Mouse (Mus musculus) forebrain, embryonic 13.5 days (tissue): ENCODE measurements around the gene Zfp445. TPM values are rescaled to one million over a fixed set of nuclear protein-coding genes. Genes with fewer than 3 reads are reported as not detected.

Experiments used
- ATAC-seq: fragments of 200-750 bp; cut with Nextera tagmentation; 2 replicates; pipeline ENCODE4 v1.8.0; 2017
- H3K27ac ChIP-seq: fragments of 300-500 bp; sonication (generic); 2 replicates; pipeline ENCODE4 v1.5.1; 2015; ENCODE audit warnings: inconsistent platforms, mild to moderate bottlenecking, moderate library complexity
- H3K27me3 ChIP-seq: fragments of 300-500 bp; sonication (generic); 2 replicates; pipeline ENCODE4 v1.6.1; 2015; ENCODE audit warnings: mild to moderate bottlenecking, inconsistent platforms
- H3K36me3 ChIP-seq: fragments of 300-500 bp; sonication (generic); 2 replicates; pipeline ENCODE4 v1.6.1; 2015; ENCODE audit warnings: mild to moderate bottlenecking, inconsistent platforms; ENCODE audit not compliant: poor library complexity, severe bottlenecking
- H3K4me1 ChIP-seq: fragments of 300-500 bp; sonication (generic); 2 replicates; pipeline ENCODE4 v1.6.1; 2015; ENCODE audit warnings: inconsistent platforms
- H3K4me2 ChIP-seq: fragments of 300-500 bp; sonication (generic); 2 replicates; pipeline ENCODE4 v1.6.1; 2015; ENCODE audit warnings: inconsistent platforms, mild to moderate bottlenecking, moderate library complexity
- H3K4me3 ChIP-seq: fragments of 300-500 bp; sonication (generic); 2 replicates; pipeline ENCODE4 v1.5.1; 2015; ENCODE audit warnings: mild to moderate bottlenecking, inconsistent platforms
- H3K9ac ChIP-seq: fragments of 300-500 bp; sonication (generic); 2 replicates; pipeline ENCODE4 v1.6.1; 2015; ENCODE audit warnings: mild to moderate bottlenecking, inconsistent platforms
- H3K9me3 ChIP-seq: fragments of 300-500 bp; sonication (generic); replicated peaks from 2 replicates; pipeline ENCODE4 v1.6.1; 2016; ENCODE audit warnings: inconsistent platforms
- WGBS: fragments of 180-500 bp; shearing (Covaris S2); methylation state at CpG from one replicate; pipeline ENCODE4 v1.1.7; 2015; 5-methylcytosine and 5-hydroxymethylcytosine counted together
- polyA plus RNA-seq: library from polyadenylated mRNA; unstranded; fragments of >200 nt; fragmentation: Nextera tagmentation; extraction: Ambion mirVana; gene quantifications from 2 replicates; pipeline ENCODE4 v1.2.1, GENCODE M21; 2015

The Zfp445 gene
- polyA plus RNA-seq, result 80.5 and 95.8 TPM in 2 replicates

DNA sequence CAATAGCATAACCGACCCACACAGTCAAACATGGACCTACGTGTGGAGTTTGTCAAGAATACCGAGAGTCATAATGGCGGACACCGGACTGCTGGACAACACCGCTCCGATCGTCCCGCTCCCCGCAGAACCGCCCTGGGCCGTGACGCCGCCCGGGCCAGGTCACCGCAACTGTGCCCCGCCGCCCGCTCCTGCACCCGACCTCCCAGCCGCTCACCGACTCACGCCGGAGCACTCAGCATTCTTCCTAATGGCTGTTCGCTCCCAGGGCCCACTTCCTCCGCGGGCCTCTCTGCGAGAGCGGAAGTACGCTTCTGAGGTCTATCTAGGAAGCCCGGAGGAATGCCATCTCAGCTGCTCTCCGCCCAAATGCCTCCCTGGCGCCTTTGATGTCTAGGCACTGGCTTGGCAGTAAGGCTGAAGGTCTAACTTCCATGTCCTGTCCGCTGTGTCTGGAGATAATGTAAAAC lies at the start of gene Zfp445:
Gene Zfp445 (minus strand): TSS at position 310 of the 470 bp plus-strand sequence.
- peak; percentile 95 for ATAC-seq
- peak within 1 kb of the TSS; percentile 91 for H3K9ac ChIP-seq
- 0 out of 2 replicates have a peak within 1 kb of the TSS, but pooled peaks have one; percentile 44 for H3K27ac ChIP-seq
- H3K36me3 ChIP-seq, result peaks cover 21% of the 10 kb centered on the region
- H3K9me3 ChIP-seq, result no peaks in the 10 kb centered on the region
- peak within 1 kb of the TSS; percentile 91 for H3K4me3 ChIP-seq
- H3K4me2 ChIP-seq, result peak within 1 kb of the TSS; percentile 71
- peaks cover 21% of the 10 kb centered on the region for H3K4me1 ChIP-seq
- H3K27me3 ChIP-seq, result 0 out of 2 replicates have a peak, but pooled peaks cover 2% of the 10 kb centered on the region
- WGBS, result under 1% methylated on average over 30 of the region's 34 CpGs

DNA sequence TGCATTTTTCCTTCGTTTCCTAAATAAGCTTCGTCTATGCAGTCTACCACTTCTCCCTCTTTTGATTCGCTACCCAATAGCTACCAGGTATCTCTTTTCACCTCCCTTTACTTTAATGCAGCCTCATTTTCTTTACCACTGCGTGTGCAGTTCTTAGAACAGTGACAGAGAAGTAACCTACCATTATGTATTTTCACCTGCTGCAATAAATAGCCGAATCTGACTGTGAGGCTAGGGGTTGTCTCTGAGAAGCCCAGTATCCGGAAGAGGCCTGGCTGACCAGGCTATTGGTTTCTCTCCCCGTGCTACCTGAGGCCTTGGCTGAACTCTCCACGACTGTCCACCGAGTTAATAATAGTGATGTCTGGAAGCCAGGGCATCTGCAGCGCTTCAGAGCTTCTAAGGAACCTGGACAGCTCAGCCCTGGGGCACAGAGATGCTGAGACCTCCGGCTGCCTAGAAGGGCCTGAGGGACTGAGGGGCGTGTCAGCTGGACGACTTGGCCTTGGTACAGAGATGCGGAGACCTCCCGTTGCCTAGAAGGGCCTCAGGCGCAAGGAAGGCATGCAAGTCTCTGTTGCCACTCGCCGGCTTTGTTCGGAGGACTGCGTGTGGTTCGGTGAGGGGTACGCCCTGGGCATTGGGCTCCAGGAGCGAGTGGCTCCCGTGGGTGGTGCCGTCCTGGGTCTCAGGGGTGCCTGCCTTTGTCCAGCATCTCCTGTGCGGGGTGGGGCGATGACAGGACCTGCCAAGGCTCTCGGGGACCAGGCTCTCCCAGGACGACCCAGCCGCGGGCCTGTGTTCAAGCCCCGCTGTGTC lies 37.1 kb upstream of the Zfp445 start:
- peak; percentile 98 for ATAC-seq
- Histone ChIP-seq H3K36me3 (peaks cover 17% of the 10 kb centered on the region), H3K9ac (peak overlapping the region; percentile 75), H3K4me3 (peak overlapping the region; percentile 51), H3K4me2 (peak overlapping the region; percentile 69), H3K9me3 (no peaks in the 10 kb centered on the region), H3K27me3 (no peaks in the 10 kb centered on the region), H3K4me1 (peaks cover 14% of the 10 kb centered on the region; the same call in 1 of the 2 replicates), H3K27ac (0 out of 2 replicates have a peak overlapping the region, but pooled peaks have one; percentile 48)
- 12% methylated on average over 32 of the region's 32 CpGs for WGBS

DNA sequence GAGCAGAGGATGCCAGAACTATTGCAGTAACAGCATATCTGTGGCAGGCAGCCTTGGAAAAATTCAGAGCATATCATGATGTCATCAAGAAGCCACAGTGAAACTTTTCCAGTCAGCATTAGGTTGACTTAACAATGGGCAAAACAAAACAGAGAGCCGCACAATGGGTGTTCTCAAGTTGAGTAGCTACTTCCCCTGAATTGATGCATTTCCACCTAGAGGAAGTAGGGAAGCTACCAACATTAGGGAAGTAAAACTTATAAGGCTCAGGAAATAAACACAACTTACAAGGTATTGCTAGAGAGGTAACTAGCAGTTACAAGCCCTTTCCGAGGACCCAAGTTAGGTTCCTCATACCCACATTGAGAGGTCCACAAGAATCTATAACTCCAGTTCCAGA lies 35.2 kb upstream of the Zfp445 start:
- H3K27ac ChIP-seq, result no peak overlapping the region
- H3K36me3 ChIP-seq, result peaks cover 5% of the 10 kb centered on the region; the same call in 1 of the 2 replicates
- H3K4me1 ChIP-seq, result peaks cover 14% of the 10 kb centered on the region; the same call in 1 of the 2 replicates
- H3K27me3 ChIP-seq, result no peaks in the 10 kb centered on the region
- no peak overlapping the region for H3K9ac ChIP-seq
- H3K9me3 ChIP-seq, result 0 out of 2 replicates have a peak, but pooled peaks cover under 1% of the 10 kb centered on the region
- no peak overlapping the region for H3K4me3 ChIP-seq
- no peak overlapping the region for H3K4me2 ChIP-seq
- 96% methylated on average over 2 of the region's 2 CpGs for WGBS
- no peak for ATAC-seq

DNA sequence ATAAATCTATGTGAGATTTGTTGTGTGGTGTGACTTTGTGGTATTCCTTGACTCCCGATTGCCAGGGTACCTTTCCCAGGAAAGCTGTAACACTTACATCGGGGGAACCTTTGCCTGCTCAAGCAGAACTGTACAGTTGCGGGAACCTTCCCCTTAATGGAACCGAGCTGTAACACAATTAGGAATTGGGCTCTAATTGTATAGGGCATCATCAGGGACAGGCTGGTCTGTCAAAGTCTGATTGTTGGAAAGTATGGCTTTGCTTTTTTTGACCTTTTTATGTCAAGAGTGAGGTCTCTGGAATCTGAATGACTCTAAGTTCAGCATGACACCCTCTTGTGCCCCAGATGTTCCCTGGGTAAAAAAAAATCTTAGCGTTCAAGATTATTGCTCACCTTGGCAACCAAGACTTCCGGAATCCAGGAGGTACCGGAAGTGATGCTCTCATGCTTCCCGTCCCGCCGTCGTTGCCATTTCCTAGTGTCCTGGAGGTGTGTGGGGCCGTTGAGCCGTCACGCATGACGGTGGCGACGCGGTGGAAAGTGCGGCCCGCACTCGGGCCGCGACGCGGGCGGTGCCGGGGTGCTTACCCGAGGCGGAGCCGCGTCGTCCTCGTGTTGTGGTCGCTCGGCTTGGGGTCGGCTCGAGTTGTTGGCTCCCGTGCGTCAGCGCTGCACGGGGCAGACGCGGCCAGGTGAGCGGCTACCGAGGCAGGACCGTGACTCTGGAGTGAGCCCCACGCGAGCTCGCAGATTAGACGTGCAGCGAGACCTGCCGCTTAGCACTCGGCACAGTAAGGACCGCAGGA lies 20.8 kb upstream of the Zfp445 start:
- H3K36me3 ChIP-seq, result peaks cover 10% of the 10 kb centered on the region
- peak; percentile 95 for ATAC-seq
- H3K9me3 ChIP-seq, result no peaks in the 10 kb centered on the region
- H3K9ac ChIP-seq, result peak overlapping the region; percentile 77
- peak overlapping the region; percentile 88 for H3K4me2 ChIP-seq
- no peaks in the 10 kb centered on the region for H3K27me3 ChIP-seq
- no peak overlapping the region for H3K27ac ChIP-seq
- 6% methylated on average over 54 of the region's 54 CpGs for WGBS
- H3K4me1 ChIP-seq, result peaks cover 14% of the 10 kb centered on the region
- peak overlapping the region; percentile 53 for H3K4me3 ChIP-seq

DNA sequence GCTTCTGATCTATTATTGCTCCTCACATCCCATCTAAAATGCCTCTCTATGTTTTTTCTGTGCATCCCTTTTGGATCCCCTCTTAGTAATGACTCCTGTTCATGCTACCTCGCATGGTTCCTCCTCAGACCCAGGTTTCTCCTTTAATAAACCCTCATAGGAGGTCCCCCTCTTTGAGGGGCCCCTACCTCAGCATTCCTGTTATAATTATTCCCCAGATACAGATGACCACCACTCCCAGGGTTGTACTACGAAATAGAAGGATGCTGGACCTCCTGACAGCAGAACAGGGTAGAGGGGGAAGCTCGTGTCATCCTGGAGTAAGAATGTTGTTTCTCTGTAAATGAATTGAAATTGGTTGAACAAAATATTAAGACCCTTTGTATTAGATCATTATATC lies 19.6 kb upstream of the Zfp445 start, which contains the start of gene Zkscan7:
Gene Zkscan7 (plus strand): TSS at position 301 of the 400 bp plus-strand sequence.
- no peak for ATAC-seq
- no peak within 1 kb of the TSS for H3K27ac ChIP-seq

DNA sequence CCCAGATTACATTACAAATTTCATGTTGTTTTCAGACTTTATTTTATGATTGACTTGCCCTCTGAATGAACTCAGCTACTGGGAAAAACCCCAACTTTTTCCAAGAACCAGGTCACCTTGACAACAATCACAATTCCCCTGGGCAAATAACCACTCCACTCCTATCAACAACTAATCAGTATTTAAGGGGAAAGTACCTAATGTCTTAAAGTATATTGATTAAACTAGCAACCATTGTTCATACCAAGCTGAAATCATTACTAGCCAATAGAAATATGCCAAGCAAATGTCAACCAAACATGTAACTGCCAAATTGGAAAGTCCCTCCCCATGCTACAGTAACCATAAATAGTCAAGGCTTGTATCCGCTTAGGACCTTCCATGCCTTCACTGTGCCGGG lies 9.3 kb upstream of the Zfp445 start:
- no peak for ATAC-seq
- whole genome bisulfite sequencing, result 91% methylated on average over 2 of the region's 2 CpGs

More for the DNA sequence above, 19.6 kb upstream of the Zfp445 start, which contains the start of gene Zkscan7:
- no peaks in the 10 kb centered on the region for H3K9me3 ChIP-seq
- H3K4me3 ChIP-seq, result peak within 1 kb of the TSS; percentile 53
- peak within 1 kb of the TSS; percentile 88 for H3K4me2 ChIP-seq
- peaks cover 4% of the 10 kb centered on the region; the same call in 1 of the 2 replicates for H3K36me3 ChIP-seq
- H3K27me3 ChIP-seq, result no peaks in the 10 kb centered on the region
- peaks cover 14% of the 10 kb centered on the region for H3K4me1 ChIP-seq
- no peak within 1 kb of the TSS for H3K9ac ChIP-seq
- 91% methylated on average over 3 of the region's 3 CpGs for WGBS

DNA sequence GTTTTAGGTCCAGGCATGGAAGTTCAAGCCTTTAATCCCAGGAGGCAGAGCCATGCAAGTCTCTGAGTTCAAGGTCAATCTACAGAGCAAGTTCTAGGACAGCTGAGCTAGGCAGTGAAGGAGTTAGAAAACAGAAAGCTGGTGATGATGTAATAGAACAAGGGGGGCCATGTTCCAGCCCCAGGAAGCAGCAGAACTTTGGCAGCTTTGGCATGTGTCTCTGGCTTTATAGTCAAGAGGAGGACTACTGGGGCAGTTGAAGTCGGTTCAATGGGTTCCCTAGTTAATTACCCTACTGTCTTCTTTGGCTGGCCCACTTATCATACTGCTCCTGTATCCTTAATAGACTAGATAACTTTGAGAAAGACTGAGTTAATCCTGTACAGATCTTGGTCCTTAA lies 8.8 kb upstream of the Zfp445 start:
- no peaks in the 10 kb centered on the region for H3K27me3 ChIP-seq
- H3K36me3 ChIP-seq, result no peaks in the 10 kb centered on the region
- no peak for ATAC-seq
- no peak overlapping the region for H3K27ac ChIP-seq
- no peaks in the 10 kb centered on the region for H3K9me3 ChIP-seq
- WGBS, result 77% methylated on average over 1 of the region's 1 CpGs
- H3K4me1 ChIP-seq, result no peaks in the 10 kb centered on the region
- H3K9ac ChIP-seq, result no peak overlapping the region
- no peak overlapping the region for H3K4me3 ChIP-seq
- no peak overlapping the region for H3K4me2 ChIP-seq

More for the DNA sequence above, 9.3 kb upstream of the Zfp445 start:
- H3K9ac ChIP-seq, result no peak overlapping the region
- no peaks in the 10 kb centered on the region for H3K27me3 ChIP-seq
- H3K36me3 ChIP-seq, result no peaks in the 10 kb centered on the region
- H3K4me1 ChIP-seq, result no peaks in the 10 kb centered on the region
- H3K27ac ChIP-seq, result no peak overlapping the region
- no peaks in the 10 kb centered on the region for H3K9me3 ChIP-seq
- no peak overlapping the region for H3K4me2 ChIP-seq
- H3K4me3 ChIP-seq, result no peak overlapping the region

GRCm38 (mm10) chr9:122872595-122872994 lies 6.8 kb upstream of the Zfp445 start:
- no peaks in the 10 kb centered on the region for H3K9me3 ChIP-seq
- no peaks in the 10 kb centered on the region for H3K4me1 ChIP-seq
- H3K4me3 ChIP-seq, result no peak overlapping the region
- 78% methylated on average over 4 of the region's 4 CpGs for WGBS
- no peak overlapping the region for H3K9ac ChIP-seq
- no peaks in the 10 kb centered on the region for H3K36me3 ChIP-seq
- no peak overlapping the region for H3K4me2 ChIP-seq
- H3K27me3 ChIP-seq, result no peaks in the 10 kb centered on the region
- no peak overlapping the region for H3K27ac ChIP-seq
- no peak for ATAC-seq

DNA sequence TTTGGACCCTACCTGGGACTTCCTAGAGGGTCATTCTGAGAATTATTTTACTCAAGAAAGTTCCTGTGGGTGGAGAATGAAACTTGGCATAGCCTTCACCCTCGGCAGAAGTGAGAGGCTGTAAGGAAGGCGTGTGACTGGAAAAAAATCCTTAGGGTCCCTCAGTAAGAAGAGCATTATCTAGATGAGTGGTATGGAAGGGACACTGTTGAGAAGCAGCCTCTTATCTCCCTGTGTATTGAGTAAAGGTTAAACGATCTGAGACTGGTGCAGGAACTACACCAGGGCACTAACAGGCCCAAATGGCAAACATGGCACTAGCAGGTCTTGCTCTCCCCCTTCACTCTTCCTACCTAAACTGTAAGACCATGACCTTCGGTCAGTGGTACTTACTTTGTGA lies 386 bp upstream of the Zfp445 start:
- peaks cover 21% of the 10 kb centered on the region for H3K4me1 ChIP-seq
- H3K36me3 ChIP-seq, result peaks cover 16% of the 10 kb centered on the region
- H3K4me2 ChIP-seq, result peak overlapping the region; percentile 71
- WGBS, result 89% methylated on average over 4 of the region's 4 CpGs
- no peaks in the 10 kb centered on the region for H3K9me3 ChIP-seq
- H3K27ac ChIP-seq, result no peak overlapping the region
- ATAC-seq, result peak; percentile 28
- peak overlapping the region; percentile 91 for H3K4me3 ChIP-seq
- H3K9ac ChIP-seq, result peak overlapping the region; percentile 91; the same call in 1 of the 2 replicates
- H3K27me3 ChIP-seq, result 0 out of 2 replicates have a peak, but pooled peaks cover 2% of the 10 kb centered on the region

DNA sequence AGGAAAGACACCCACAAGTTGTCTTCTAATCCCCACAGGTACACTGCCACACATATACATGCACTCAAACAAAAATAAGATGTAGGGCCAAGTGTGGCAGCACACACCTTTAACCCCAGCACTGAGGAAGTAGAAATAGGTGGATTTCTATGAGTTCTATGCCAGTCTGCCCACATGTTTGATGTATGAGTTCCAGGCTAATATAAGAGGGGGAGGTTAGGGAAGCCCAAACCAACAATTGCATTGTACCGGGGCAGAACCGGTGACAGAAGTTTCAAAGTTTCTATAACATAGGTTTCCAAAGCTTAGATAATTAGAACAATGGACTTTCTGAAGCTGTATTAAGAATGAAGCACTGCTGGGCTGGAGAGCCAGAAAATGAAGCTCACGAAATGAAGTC lies 958 bp downstream of the Zfp445 start:
- H3K4me3 ChIP-seq, result peak overlapping the region; percentile 91

GRCm38 (mm10) chr9:122863731-122864130 lies 2.1 kb downstream of the Zfp445 start:
- ATAC-seq, result no peak
- H3K9ac ChIP-seq, result no peak overlapping the region

More for the DNA sequence above, 958 bp downstream of the Zfp445 start:
- no peak for ATAC-seq
- peak overlapping the region; percentile 91 for H3K9ac ChIP-seq
- H3K27ac ChIP-seq, result no peak overlapping the region
- WGBS, result 68% methylated on average over 3 of the region's 3 CpGs
- peaks cover 21% of the 10 kb centered on the region for H3K4me1 ChIP-seq
- H3K9me3 ChIP-seq, result peaks cover 7% of the 10 kb centered on the region
- H3K4me2 ChIP-seq, result peak overlapping the region; percentile 71
- H3K27me3 ChIP-seq, result 0 out of 2 replicates have a peak, but pooled peaks cover 2% of the 10 kb centered on the region
- H3K36me3 ChIP-seq, result peaks cover 30% of the 10 kb centered on the region

More at GRCm38 (mm10) chr9:122863731-122864130, 2.1 kb downstream of the Zfp445 start:
- H3K27ac ChIP-seq, result no peak overlapping the region
- peaks cover 41% of the 10 kb centered on the region for H3K36me3 ChIP-seq
- no peak overlapping the region for H3K4me3 ChIP-seq
- H3K9me3 ChIP-seq, result peaks cover 10% of the 10 kb centered on the region
- H3K4me1 ChIP-seq, result peaks cover 21% of the 10 kb centered on the region
- 0 out of 2 replicates have a peak, but pooled peaks cover 2% of the 10 kb centered on the region for H3K27me3 ChIP-seq
- H3K4me2 ChIP-seq, result no peak overlapping the region
- WGBS, result 91% methylated on average over 2 of the region's 2 CpGs
